Mouse (Mus musculus): Measurements from ENCODE around the gene Trpc4. TPM values are rescaled to one million over a fixed set of nuclear protein-coding genes. Genes with fewer than 3 reads are reported as not detected.

The Trpc4 gene
- polyA plus RNA-seq, 1 experiment from 2014 or later, result 0.05 TPM

DNA sequence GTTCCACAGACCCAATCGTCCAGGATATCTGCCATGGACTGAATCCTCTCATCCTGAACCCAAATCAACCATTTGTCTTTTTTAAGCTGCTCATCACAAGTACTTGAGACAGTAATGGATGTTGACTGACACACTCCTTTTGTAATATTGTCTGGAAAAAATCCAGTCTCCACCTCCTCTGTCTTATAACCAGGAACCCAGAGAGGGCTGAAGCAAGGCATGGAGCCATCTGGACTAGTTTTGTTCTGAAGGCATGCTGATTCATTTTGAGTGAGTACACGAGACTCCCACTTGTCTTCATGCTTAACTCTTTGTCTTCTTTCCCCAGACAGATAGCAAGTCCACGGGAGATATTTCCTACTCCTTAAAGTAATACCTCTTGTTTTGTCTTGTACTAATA, 54.3 kb downstream of the Trpc4 start:
- no peaks in the 10 kb centered on the region for H3K9me3 ChIP-seq
- no peaks in the 10 kb centered on the region for H3K27me3 ChIP-seq (replicated peaks)
- H3K9ac ChIP-seq, result no peak overlapping the region
- H3K36me3 ChIP-seq, result no peaks in the 10 kb centered on the region
- no peak overlapping the region for H3K27ac ChIP-seq (replicated peaks)
- no peaks in the 10 kb centered on the region for H3K4me1 ChIP-seq
- H3K4me3 ChIP-seq, result no peak overlapping the region
- WGBS, result 55% methylated on average over 3 of the region's 3 CpGs
- H3K4me2 ChIP-seq, result no peak overlapping the region
- ATAC-seq (ENCODE audit: extremely low read depth, insufficient number of reproducible peaks, low FRiP score, low TSS enrichment), result no peak

DNA sequence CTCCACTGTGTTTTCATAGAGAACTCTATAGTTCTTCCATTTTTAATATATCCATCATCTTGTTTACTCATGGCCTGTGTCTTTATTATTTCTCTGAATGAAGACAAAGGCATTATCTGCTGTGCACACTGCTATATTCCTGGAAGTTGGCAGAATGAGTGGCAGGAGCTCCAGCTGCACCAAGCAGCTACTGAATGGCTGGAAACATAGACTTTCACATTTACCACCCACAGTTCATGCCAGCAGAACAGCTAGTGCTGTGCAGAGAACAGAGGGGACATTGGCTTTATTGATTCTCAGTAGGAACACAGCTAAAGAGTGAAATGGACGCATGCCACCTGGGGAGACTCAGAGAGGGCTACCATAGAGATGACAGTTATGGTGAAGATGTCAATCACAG, 55.6 kb downstream of the Trpc4 start:
- H3K4me1 ChIP-seq, result no peaks in the 10 kb centered on the region
- H3K9ac ChIP-seq, result no peak overlapping the region
- no peak overlapping the region for H3K4me2 ChIP-seq
- no peaks in the 10 kb centered on the region for H3K9me3 ChIP-seq
- H3K27me3 ChIP-seq (replicated peaks), result no peaks in the 10 kb centered on the region
- no peaks in the 10 kb centered on the region for H3K36me3 ChIP-seq
- no peak overlapping the region for H3K27ac ChIP-seq (replicated peaks)
- H3K4me3 ChIP-seq, result no peak overlapping the region
- 66% methylated on average over 1 of the region's 1 CpGs for WGBS
- no peak for ATAC-seq (ENCODE audit: extremely low read depth, insufficient number of reproducible peaks, low FRiP score, low TSS enrichment)

DNA sequence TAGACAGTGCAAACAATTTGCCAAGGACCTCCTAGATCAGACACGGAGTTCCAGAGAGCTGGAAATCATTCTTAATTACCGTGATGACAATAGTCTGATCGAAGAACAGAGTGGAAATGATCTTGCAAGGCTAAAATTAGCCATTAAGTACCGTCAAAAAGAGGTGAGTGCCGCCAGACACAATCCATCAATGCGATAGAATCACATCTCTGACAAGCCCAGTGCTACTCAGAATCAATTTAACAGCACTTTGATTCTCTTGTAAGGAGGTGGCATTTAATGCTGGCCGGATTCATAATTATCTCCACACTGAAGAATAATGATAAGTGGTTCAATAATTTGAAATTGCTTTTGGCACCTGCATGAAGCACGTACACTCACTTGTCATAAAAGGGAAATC, 66.7 kb downstream of the Trpc4 start:
- H3K27ac ChIP-seq (replicated peaks), result no peak overlapping the region
- H3K4me3 ChIP-seq, result no peak overlapping the region
- H3K9me3 ChIP-seq, result no peaks in the 10 kb centered on the region
- H3K4me2 ChIP-seq, result no peak overlapping the region
- H3K9ac ChIP-seq, result no peak overlapping the region
- no peaks in the 10 kb centered on the region for H3K27me3 ChIP-seq (replicated peaks)
- ATAC-seq (ENCODE audit: extremely low read depth, insufficient number of reproducible peaks, low FRiP score, low TSS enrichment), result no peak
- H3K36me3 ChIP-seq, result no peaks in the 10 kb centered on the region
- no peaks in the 10 kb centered on the region for H3K4me1 ChIP-seq
- 68% methylated on average over 8 of the region's 8 CpGs for WGBS

DNA sequence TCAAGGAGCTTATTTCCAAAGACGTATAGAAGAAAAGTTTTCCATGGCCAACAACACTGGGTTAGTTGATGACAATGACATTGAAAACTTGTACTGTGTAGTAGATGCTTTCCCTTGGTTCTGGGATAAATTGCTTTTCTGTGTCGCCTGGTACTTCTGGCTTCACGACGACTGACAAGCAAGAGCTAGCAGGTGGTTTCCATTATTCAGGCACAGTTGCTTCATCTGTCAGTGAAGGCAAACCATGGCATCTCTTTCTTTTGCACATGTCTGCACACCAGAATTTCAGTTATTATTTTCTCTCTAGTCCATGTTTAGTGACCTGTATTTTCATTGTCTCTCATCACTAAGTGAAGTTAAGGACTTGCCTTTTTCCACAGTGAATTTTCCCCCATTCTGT, 72.6 kb downstream of the Trpc4 start:
- ATAC-seq (ENCODE audit: extremely low read depth, insufficient number of reproducible peaks, low FRiP score, low TSS enrichment), result no peak
- WGBS, result 66% methylated on average over 4 of the region's 4 CpGs
- Histone ChIP-seq H3K27ac (replicated peaks) (no peak overlapping the region), H3K9me3 (0 out of 2 replicates have a peak, but pooled peaks cover 2% of the 10 kb centered on the region), H3K27me3 (replicated peaks) (no peaks in the 10 kb centered on the region), H3K36me3 (no peaks in the 10 kb centered on the region), H3K4me3 (no peak overlapping the region), H3K4me1 (no peaks in the 10 kb centered on the region), H3K9ac (no peak overlapping the region), H3K4me2 (no peak overlapping the region)

DNA sequence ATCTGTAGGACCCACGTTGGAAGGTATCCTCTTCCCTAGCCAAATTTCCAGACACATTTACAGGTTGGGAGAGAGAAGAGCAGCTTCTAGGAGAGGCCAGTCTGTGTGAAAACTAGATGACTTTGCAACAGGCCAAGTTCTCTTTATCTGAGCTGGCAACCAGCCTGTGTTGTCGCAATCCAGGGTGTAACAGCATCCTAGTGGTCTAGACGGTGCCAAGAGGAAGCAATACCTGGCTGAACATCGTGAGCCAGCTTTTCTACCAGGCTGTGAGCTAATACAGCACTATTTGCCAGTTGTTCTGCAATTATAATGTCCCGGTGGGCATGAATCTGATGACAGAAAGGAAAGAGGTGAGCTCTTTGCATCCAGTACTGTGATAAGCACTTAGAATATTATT, 83.1 kb downstream of the Trpc4 start:
- H3K4me3 ChIP-seq, result no peak overlapping the region
- no peak overlapping the region for H3K27ac ChIP-seq (replicated peaks)
- no peak for ATAC-seq (ENCODE audit: extremely low read depth, insufficient number of reproducible peaks, low FRiP score, low TSS enrichment)
- no peaks in the 10 kb centered on the region for H3K27me3 ChIP-seq (replicated peaks)
- no peak overlapping the region for H3K9ac ChIP-seq
- no peaks in the 10 kb centered on the region for H3K9me3 ChIP-seq
- no peak overlapping the region for H3K4me2 ChIP-seq
- no peaks in the 10 kb centered on the region for H3K36me3 ChIP-seq
- H3K4me1 ChIP-seq, result no peaks in the 10 kb centered on the region
- 53% methylated on average over 5 of the region's 5 CpGs for WGBS

DNA sequence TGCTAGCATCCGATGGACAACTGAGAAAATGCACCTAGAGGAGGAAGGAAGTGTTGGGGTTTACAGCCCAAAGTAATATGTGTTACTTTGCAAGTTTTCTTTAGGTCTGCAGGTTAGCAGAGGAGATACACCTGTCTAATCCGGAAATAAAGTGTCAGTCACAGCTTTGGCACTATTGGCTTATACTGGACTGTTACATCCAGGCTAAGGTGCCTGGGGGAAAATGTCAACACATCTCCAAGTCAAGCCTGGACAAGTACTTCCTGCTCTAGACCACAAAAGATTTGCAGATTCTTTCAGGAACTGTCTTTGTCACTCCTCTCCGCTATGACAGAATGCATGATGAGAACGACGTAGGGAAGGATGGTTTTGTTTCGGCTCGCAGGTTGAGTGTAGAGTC, 83.6 kb downstream of the Trpc4 start:
- no peak overlapping the region for H3K27ac ChIP-seq (replicated peaks)
- no peak for ATAC-seq (ENCODE audit: extremely low read depth, insufficient number of reproducible peaks, low FRiP score, low TSS enrichment)
- no peaks in the 10 kb centered on the region for H3K4me1 ChIP-seq
- H3K4me3 ChIP-seq, result no peak overlapping the region
- H3K9ac ChIP-seq, result no peak overlapping the region
- H3K4me2 ChIP-seq, result no peak overlapping the region
- no peaks in the 10 kb centered on the region for H3K27me3 ChIP-seq (replicated peaks)
- no peaks in the 10 kb centered on the region for H3K9me3 ChIP-seq
- H3K36me3 ChIP-seq, result no peaks in the 10 kb centered on the region
- WGBS, result 81% methylated on average over 7 of the region's 7 CpGs

DNA sequence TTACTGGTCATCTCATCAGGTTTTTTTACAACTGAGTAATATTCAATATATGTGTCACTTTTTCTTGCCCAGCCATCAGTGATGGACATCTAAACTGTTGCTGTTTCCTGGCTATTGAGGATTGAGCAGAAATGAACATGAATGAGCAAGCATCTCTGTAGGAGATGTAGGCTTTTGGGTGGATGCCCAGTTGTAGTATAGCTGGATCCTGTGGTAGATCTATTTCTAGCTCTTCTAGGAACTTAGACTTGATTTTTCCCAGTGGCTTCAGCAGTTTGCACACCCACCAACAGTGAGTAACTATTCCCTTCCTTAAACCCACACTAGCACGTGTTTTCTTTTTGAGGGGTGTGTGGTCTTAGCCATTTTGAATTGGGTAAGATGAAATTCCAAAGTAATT, 87.3 kb downstream of the Trpc4 start:
- no peak overlapping the region for H3K27ac ChIP-seq (replicated peaks)
- no peaks in the 10 kb centered on the region for H3K9me3 ChIP-seq
- ATAC-seq (ENCODE audit: extremely low read depth, insufficient number of reproducible peaks, low FRiP score, low TSS enrichment), result no peak
- H3K27me3 ChIP-seq (replicated peaks), result no peaks in the 10 kb centered on the region
- H3K9ac ChIP-seq, result no peak overlapping the region
- 72% methylated on average over 1 of the region's 1 CpGs for WGBS
- no peaks in the 10 kb centered on the region for H3K36me3 ChIP-seq
- no peak overlapping the region for H3K4me2 ChIP-seq
- H3K4me3 ChIP-seq, result no peak overlapping the region
- no peaks in the 10 kb centered on the region; the same call in 1 of the 2 replicates for H3K4me1 ChIP-seq

DNA sequence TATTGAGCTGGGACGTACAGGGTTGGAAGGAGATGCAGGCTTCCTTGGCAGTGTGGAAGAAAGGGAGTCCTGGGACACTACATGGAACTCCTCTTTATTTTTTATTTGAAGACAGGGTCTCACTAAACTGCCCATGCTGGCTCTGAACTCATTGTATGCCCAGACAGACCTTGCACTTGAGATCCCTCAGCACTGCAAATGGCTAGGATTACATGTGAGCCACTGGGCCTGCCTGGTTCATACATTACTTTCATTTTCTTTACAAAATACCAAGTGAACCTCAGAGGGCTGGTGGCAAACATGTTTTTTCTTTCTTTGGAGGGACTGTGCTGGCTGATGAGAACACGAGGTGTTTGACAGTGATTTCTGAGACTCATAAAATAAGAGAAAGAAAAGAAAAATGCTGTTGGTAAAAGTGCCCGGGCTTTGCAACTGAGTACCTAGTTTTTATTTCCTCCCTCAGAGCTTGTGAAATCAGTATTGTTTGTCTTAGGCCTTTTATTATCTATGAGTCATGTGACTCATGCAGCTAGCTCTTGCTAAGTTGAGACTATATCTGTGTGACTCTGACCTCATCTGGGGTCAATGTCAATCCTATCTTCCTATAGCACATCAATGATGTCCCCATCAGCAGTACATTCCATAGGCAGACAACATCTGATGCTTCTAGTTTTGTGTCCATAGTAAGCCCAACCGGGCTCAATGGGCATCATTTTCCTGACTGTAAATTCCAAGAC, 89.1 kb downstream of the Trpc4 start:
- Histone ChIP-seq H3K27me3 (replicated peaks) (no peaks in the 10 kb centered on the region), H3K36me3 (no peaks in the 10 kb centered on the region), H3K9me3 (no peaks in the 10 kb centered on the region), H3K27ac (replicated peaks) (no peak overlapping the region), H3K4me2 (no peak overlapping the region), H3K9ac (no peak overlapping the region), H3K4me1 (no peaks in the 10 kb centered on the region; the same call in 1 of the 2 replicates), H3K4me3 (no peak overlapping the region)
- no peak for ATAC-seq (ENCODE audit: extremely low read depth, insufficient number of reproducible peaks, low FRiP score, low TSS enrichment)
- WGBS, result 76% methylated on average over 4 of the region's 4 CpGs

DNA sequence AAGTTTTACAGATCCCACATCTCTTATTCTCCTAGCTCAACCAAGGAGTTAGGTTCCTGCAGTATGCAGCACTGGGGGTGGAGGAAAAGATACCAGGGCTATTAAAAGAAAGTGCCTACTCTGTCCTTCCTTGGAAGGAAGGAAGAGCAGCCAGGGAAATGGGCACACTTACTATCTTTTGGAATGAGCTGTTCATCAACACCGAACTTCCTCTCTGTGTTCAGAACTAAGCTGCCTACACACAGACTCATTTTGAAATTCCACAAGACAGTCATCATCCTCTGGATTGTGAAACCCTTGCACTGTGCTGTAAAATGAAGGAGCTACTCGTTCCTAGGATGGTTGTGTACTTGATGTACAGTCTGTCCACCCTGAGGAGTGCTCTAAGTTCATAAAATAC, 90.6 kb downstream of the Trpc4 start:
- ATAC-seq (ENCODE audit: extremely low read depth, insufficient number of reproducible peaks, low FRiP score, low TSS enrichment), result no peak
- H3K27ac ChIP-seq (replicated peaks), result no peak overlapping the region
- WGBS, result 55% methylated on average over 2 of the region's 2 CpGs

DNA sequence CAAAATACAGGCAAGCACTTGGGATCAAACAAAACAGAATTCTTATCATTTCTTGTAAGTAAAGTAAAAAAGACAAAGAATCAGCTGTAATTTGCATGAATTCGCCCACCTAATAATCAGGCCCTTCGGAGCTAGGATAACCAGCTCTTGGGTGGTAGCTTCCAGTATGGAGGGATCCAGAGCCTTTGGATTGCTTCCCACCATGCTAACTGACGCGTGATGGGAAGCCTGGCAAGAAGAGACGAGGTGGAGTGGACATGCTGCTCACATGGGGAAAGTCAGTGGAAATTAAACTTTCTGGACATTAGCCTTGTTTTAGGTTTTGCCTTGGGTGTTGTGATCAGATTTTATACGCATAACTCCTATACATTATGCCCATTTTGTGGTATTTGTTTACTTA, 93.5 kb downstream of the Trpc4 start:
- Histone ChIP-seq H3K4me2 (no peak overlapping the region), H3K4me3 (no peak overlapping the region), H3K27me3 (replicated peaks) (no peaks in the 10 kb centered on the region), H3K4me1 (no peaks in the 10 kb centered on the region; the same call in 1 of the 2 replicates), H3K9ac (no peak overlapping the region), H3K27ac (replicated peaks) (no peak overlapping the region), H3K9me3 (no peaks in the 10 kb centered on the region), H3K36me3 (no peaks in the 10 kb centered on the region)
- no peak for ATAC-seq (ENCODE audit: extremely low read depth, insufficient number of reproducible peaks, low FRiP score, low TSS enrichment)
- WGBS, result 81% methylated on average over 6 of the region's 6 CpGs

More for the DNA sequence above, 90.6 kb downstream of the Trpc4 start:
- Histone ChIP-seq H3K4me1 (no peaks in the 10 kb centered on the region; the same call in 1 of the 2 replicates), H3K4me3 (no peak overlapping the region), H3K36me3 (no peaks in the 10 kb centered on the region), H3K4me2 (no peak overlapping the region), H3K9me3 (no peaks in the 10 kb centered on the region), H3K9ac (no peak overlapping the region), H3K27me3 (replicated peaks) (no peaks in the 10 kb centered on the region)

DNA sequence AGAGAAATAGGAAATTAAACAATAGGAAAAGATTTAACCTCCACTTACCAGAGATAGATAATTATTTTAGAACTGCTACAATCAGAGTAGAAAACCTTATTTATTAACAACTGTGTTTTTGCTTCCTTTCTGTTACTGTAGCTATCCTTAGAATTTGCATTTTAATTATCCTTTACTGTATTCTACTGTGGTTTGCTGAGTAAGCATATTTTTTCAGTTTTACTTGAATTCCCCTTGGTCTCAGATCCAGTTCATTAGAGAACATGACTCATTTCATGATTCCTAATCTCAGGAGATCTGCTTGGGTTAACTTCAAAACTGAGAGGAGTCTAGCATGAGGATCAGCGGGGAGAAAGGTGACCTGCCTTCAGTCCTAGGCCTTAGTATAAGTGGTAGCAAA, 111.1 kb downstream of the Trpc4 start:
- 89% methylated on average over 1 of the region's 1 CpGs for WGBS
- H3K9me3 ChIP-seq, result no peaks in the 10 kb centered on the region
- no peak overlapping the region for H3K4me3 ChIP-seq
- no peaks in the 10 kb centered on the region for H3K36me3 ChIP-seq
- no peaks in the 10 kb centered on the region for H3K27me3 ChIP-seq (replicated peaks)
- no peak for ATAC-seq (ENCODE audit: extremely low read depth, insufficient number of reproducible peaks, low FRiP score, low TSS enrichment)
- no peak overlapping the region for H3K4me2 ChIP-seq
- peaks cover 5% of the 10 kb centered on the region; the same call in 1 of the 2 replicates for H3K4me1 ChIP-seq
- H3K27ac ChIP-seq (replicated peaks), result no peak overlapping the region
- H3K9ac ChIP-seq, result no peak overlapping the region

DNA sequence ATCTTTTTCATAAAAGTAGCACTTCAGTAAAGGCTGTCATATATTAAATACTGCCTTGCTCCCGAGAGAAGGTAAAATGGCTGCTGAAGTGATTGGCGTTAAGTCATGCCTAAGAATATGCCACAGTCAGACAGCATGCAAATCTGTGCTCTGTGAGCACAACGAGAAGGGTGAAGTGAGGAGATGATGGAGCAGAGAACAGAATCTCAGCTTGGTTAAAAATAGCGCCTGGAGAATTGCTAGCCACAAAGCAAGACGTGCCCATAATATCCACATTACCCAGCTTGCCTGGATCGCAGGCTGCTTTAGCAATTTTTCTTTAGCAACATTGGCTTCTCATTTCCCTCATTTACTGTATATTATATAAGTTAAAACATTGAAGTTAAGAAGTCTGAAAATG, 113.3 kb downstream of the Trpc4 start:
- H3K4me3 ChIP-seq, result no peak overlapping the region
- H3K9me3 ChIP-seq, result no peaks in the 10 kb centered on the region
- 41% methylated on average over 6 of the region's 6 CpGs for WGBS
- no peaks in the 10 kb centered on the region for H3K36me3 ChIP-seq
- H3K27me3 ChIP-seq (replicated peaks), result no peaks in the 10 kb centered on the region
- peaks cover 12% of the 10 kb centered on the region for H3K4me1 ChIP-seq
- no peak overlapping the region for H3K4me2 ChIP-seq
- no peak for ATAC-seq (ENCODE audit: extremely low read depth, insufficient number of reproducible peaks, low FRiP score, low TSS enrichment)
- no peak overlapping the region for H3K9ac ChIP-seq
- no peak overlapping the region for H3K27ac ChIP-seq (replicated peaks)
